Mouse (Mus musculus) cerebellum, postnatal 14 days (tissue): Measurements from ENCODE around the gene Tnfsf13b.

Experiments
- DNase-seq, 2 experiments: peaks; one replicate each; pipeline ENCODE4 v3.0.0; 2021; ENCODE audit warnings: mixed read lengths in 2 of 2

Tnfsf13b gene

GRCm38 (mm10) chr8:10006156-10006985 is at the start of gene Tnfsf13b:
TSS of gene Tnfsf13b (plus strand) at chr8:10006467.
- DNase-seq, result no peak

GRCm38 (mm10) chr8:9958338-9958737 is 47.9 kb upstream of the Tnfsf13b start:
- DNase-seq, result no peak

- DNase-seq, result no peak
These were observed 46.3 kb upstream of the Tnfsf13b start for GRCm38 (mm10) chr8:9959919-9960318.

- DNase-seq, result no peak
These were observed 34.4 kb upstream of the Tnfsf13b start for GRCm38 (mm10) chr8:9971866-9972265.

- no peak for DNase-seq
These were observed 31.0 kb upstream of the Tnfsf13b start for GRCm38 (mm10) chr8:9975276-9975675.

- DNase-seq, result peak; percentile 98
These were observed 30.2 kb upstream of the Tnfsf13b start for GRCm38 (mm10) chr8:9975898-9976611.

- peak in 1 of 2 experiments; percentile 11 for DNase-seq
These were observed 29.3 kb upstream of the Tnfsf13b start for GRCm38 (mm10) chr8:9977016-9977415.

GRCm38 (mm10) chr8:9977573-9978314 is 28.5 kb upstream of the Tnfsf13b start, which contains the start of the genes Lig4 and Abhd13:
TSS of gene Lig4 (minus strand) at chr8:9977686.
TSS of gene Abhd13 (plus strand) at chr8:9977707.
- DNase-seq, result peak; percentile 99

- DNase-seq, result peak; percentile 64 to 65
These were observed 27.6 kb upstream of the Tnfsf13b start for GRCm38 (mm10) chr8:9978475-9979230.

GRCm38 (mm10) chr8:9979746-9980145 is 26.5 kb upstream of the Tnfsf13b start:
- peak in 1 of 2 experiments; percentile 5 for DNase-seq

GRCm38 (mm10) chr8:9980188-9980587 is 26.1 kb upstream of the Tnfsf13b start:
- DNase-seq, result no peak

- DNase-seq, result no peak
These were observed 2.2 kb upstream of the Tnfsf13b start for GRCm38 (mm10) chr8:10004115-10004514.

- peak; percentile 55 to 61 for DNase-seq
These were observed 856 bp downstream of the Tnfsf13b start for GRCm38 (mm10) chr8:10006986-10007659.

- DNase-seq, result no peak
These were observed 1.4 kb downstream of the Tnfsf13b start for GRCm38 (mm10) chr8:10007660-10008028.

- DNase-seq, result no peak
These were observed 10.0 kb downstream of the Tnfsf13b start for GRCm38 (mm10) chr8:10016252-10016651.

- peak; percentile 83 to 86 for DNase-seq
These were observed 11.0 kb downstream of the Tnfsf13b start for GRCm38 (mm10) chr8:10017231-10017630.

GRCm38 (mm10) chr8:10030320-10031060 is 24.2 kb downstream of the Tnfsf13b start:
- DNase-seq, result no peak

GRCm38 (mm10) chr8:10031177-10031576 is 24.9 kb downstream of the Tnfsf13b start:
- no peak for DNase-seq

- no peak for DNase-seq
These were observed 34.6 kb downstream of the Tnfsf13b start for GRCm38 (mm10) chr8:10040866-10041265.

- DNase-seq, result peak; percentile 74 to 75
These were observed 37.7 kb downstream of the Tnfsf13b start for GRCm38 (mm10) chr8:10043842-10044510.
